Mouse (Mus musculus) midbrain, embryonic 16.5 days (tissue): ENCODE measurements around the gene Cmtr1. TPM values are rescaled to one million over a fixed set of nuclear protein-coding genes. Genes with fewer than 3 reads are reported as not detected.
A peak's percentile ranks its signal among the peaks of the same experiment; 100 is the strongest.
"Not testable (repeated sequence)": the region's sequence is repeated elsewhere in the genome, so short reads cannot be mapped to it uniquely, and the experiment has no call there.

ENCODE experiments used
- ATAC-seq: fragments of 200-750 bp; cut with Nextera tagmentation; 2 replicates; pipeline ENCODE4 v1.8.0; 2017; ENCODE audit warnings: moderate TSS enrichment
- H3K27ac ChIP-seq: fragments of 300-500 bp; sonication (generic); 2 replicates; pipeline ENCODE4 v1.5.1; 2014; ENCODE audit warnings: mild to moderate bottlenecking, low read length, mixed read lengths
- H3K27me3 ChIP-seq: fragments of 300-500 bp; sonication (generic); 2 replicates; pipeline ENCODE4 v1.6.1; 2014; ENCODE audit warnings: low read depth, low read length, mixed read lengths; ENCODE audit not compliant: control insufficient read depth, insufficient read depth
- H3K36me3 ChIP-seq: fragments of 300-500 bp; sonication (generic); 2 replicates; pipeline ENCODE4 v1.6.1; 2014; ENCODE audit warnings: mild to moderate bottlenecking, low read length, moderate library complexity, mixed read lengths; ENCODE audit not compliant: control insufficient read depth, insufficient read depth
- H3K4me1 ChIP-seq: fragments of 300-500 bp; sonication (generic); 2 replicates; pipeline ENCODE4 v1.6.1; 2014; ENCODE audit warnings: mild to moderate bottlenecking, low read length, mixed read lengths; ENCODE audit not compliant: control insufficient read depth, insufficient read depth
- H3K4me2 ChIP-seq: fragments of 300-500 bp; sonication (generic); 2 replicates; pipeline ENCODE4 v1.6.1; 2014; ENCODE audit warnings: mild to moderate bottlenecking, low read length, mixed read lengths
- H3K4me3 ChIP-seq: fragments of 300-500 bp; sonication (generic); 2 replicates; pipeline ENCODE4 v1.5.1; 2014; ENCODE audit warnings: low read depth, mild to moderate bottlenecking, low read length, moderate library complexity, mixed read lengths
- H3K9ac ChIP-seq: fragments of 300-500 bp; sonication (generic); 2 replicates; pipeline ENCODE4 v1.6.1; 2014; ENCODE audit warnings: low read depth, low read length, mixed read lengths
- H3K9me3 ChIP-seq: fragments of 300-500 bp; sonication (generic); replicated peaks from 2 replicates; pipeline ENCODE4 v1.6.1; 2014; ENCODE audit warnings: mild to moderate bottlenecking, low read length, mixed read lengths; ENCODE audit not compliant: control insufficient read depth, poor library complexity, severe bottlenecking
- WGBS: fragments of 180-500 bp; shearing (Covaris S2); extraction: QIAGEN DNeasy Blood & Tissue Kit; methylation state at CpG from one replicate; pipeline ENCODE4 v1.1.7; 2014; 5-methylcytosine and 5-hydroxymethylcytosine counted together
- polyA plus RNA-seq: library from polyadenylated mRNA; unstranded; fragments of >200 nt; fragmentation: Nextera tagmentation; extraction: Ambion mirVana; gene quantifications from 2 replicates; pipeline ENCODE4 v1.2.1, GENCODE M21; 2015

The Cmtr1 gene
- 122 and 127 TPM in 2 replicates for polyA plus RNA-seq

DNA sequence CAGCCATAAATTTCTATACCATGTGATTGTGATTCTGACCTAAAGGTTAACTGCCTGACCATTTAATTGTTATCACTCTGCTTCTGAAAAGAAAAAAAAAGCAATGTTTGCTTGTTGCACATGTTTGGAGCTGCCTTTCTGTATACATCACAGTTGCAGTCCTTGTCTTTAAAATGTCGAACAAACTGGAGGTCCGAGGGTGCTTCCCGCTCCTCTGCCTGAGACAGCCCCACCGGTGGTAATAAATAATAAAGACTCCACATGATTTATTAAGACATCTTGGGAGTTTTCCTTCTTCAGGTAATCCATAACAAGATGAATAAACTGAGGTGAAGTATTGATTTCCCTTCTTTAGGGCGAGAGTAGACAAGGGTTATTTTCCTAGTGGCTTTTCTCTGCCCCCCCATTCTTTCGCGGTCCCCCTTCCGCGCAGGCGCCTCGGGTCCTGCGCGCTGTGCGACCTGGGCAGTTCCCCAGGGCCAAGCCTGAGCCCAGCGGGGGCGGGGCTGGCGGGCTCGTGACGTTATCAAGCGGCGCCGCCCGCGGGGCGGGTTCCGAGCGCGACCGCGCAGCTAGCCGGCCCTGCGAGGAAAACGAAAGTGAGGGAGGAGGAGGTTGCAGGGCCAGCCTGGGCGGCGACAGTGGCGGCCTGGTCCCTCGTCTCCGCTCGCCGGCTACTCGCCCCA is at the start of gene Cmtr1:
Gene Cmtr1, plus strand, starts transcription at position 520 of the 686 bp plus-strand sequence.
- Histone ChIP-seq H3K4me1 (peaks cover 9% of the 10 kb centered on the region), H3K27me3 (no peaks in the 10 kb centered on the region), H3K4me2 (peak within 1 kb of the TSS; percentile 86), H3K9ac (peak within 1 kb of the TSS; percentile 93), H3K27ac (peak within 1 kb of the TSS; percentile 93), H3K36me3 (0 out of 2 replicates have a peak, but pooled peaks cover 2% of the 10 kb centered on the region), H3K4me3 (peak within 1 kb of the TSS; percentile 95), H3K9me3 (no peaks in the 10 kb centered on the region)
- ATAC-seq = peak; percentile 95
- under 1% methylated on average over 41 of the region's 41 CpGs for WGBS

DNA sequence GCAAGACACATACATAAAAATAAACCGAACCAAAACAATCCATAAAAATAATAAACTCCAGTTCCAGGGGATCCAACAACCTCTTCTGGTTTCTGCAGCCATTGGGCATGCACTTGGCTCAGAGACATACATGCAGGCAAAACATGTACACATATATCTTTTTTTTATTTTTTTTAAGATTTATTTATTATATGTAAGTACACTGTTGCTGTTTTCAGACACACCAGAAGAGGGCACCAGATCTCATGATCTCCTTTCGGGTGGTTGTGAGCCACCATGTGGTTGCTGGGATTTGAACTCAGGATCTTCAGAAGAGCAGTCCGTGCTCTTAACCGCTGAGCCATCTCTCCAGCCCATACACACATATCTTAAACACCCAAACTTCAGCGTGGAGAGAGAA is 46.9 kb upstream of the Cmtr1 start:
- not testable (repeated sequence) for ATAC-seq, H3K27ac ChIP-seq, H3K9ac ChIP-seq, H3K4me3 ChIP-seq, H3K36me3 ChIP-seq, H3K9me3 ChIP-seq, H3K27me3 ChIP-seq, H3K4me2 ChIP-seq
- 90% methylated on average over 5 of the region's 5 CpGs for WGBS
- peaks cover 23% of the 10 kb centered on the region for H3K4me1 ChIP-seq

DNA sequence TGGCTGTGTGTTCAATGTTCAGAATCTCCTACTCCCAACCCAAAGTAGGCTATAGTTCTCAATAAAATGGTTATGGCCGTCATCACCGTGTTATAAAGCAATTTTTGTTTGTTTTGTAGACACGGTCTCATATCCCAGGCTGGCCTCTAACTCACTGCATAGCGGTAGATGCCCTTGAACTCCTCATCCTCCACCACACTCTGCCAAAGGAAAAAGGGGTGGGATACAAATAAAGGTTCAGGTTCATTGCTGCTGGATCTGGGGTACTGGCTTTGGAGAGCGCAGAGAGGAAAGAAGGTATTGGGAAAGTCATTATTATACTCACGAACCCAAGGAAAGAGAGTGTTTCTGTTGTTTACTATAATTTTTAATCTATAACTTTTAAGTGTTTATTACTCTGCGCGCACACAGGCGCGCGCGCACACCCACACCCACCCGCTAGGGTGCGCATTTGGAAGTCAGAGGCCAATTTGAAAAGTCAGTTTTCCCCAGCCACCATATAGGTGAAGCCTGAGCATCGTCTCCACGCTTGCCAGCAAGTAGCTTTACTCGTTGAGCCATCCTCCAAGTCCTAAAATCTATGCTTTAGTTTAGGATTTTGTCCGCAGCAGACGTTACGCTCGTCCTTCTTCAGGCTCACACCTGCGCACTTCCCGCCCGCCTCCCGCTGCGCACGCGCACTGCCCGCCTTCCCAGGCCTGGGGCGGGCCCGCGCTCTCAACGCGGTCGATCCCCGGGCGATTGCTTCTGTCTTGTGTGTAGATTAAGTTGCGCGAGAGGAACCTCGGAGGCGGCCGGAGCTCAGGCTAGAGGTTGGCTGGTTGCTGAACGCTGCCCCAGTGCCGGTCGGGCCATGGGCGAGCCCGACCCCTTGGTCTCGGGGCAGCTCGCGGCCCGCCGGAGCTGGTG is 46.0 kb upstream of the Cmtr1 start, which contains the start of the genes Rnf8 and Gm28043:
Gene Rnf8, plus strand, starts transcription at position 676 of the 909 bp plus-strand sequence.
Gene Gm28043, plus strand, starts transcription at position 762 of the 909 bp plus-strand sequence.
- no peaks in the 10 kb centered on the region for H3K27me3 ChIP-seq
- H3K27ac ChIP-seq = peak within 1 kb of the TSS; percentile 93
- H3K9ac ChIP-seq = peak within 1 kb of the TSS; percentile 92
- H3K4me3 ChIP-seq = peak within 1 kb of the TSS; percentile 95
- peak within 1 kb of the TSS; percentile 87 for H3K4me2 ChIP-seq
- no peaks in the 10 kb centered on the region for H3K9me3 ChIP-seq
- 3% methylated on average over 52 of the region's 52 CpGs for WGBS
- H3K4me1 ChIP-seq = peaks cover 23% of the 10 kb centered on the region
- ATAC-seq = peak; percentile 94
- H3K36me3 ChIP-seq = peaks cover 6% of the 10 kb centered on the region; the same call in 1 of the 2 replicates

DNA sequence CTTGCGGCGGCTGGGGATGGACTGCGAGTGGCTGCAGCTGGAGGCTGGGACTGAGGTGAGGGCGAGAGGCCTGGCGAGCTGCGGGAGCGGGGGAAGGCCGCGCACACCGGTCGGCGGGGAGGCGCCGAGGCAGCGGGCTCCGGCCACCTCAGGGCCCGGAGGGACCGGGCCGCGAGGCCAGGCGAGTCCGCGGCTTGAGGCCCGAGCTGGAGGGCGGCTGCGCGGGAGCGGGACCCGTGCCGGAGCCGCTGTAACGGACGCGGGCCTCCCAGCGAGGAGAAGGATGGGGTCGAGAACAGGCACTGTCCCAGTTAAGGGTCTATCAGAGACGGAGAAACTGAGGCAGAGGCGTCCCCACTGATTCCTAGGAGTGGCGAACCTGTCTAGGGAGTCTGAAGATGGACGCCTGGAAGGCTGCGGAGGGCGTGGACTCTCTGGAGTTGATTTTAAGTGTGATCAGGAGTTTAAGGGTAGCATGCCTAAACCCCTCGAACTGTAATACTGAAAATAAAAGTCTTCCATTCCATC is 45.3 kb upstream of the Cmtr1 start:
- peak overlapping the region; percentile 93 for H3K27ac ChIP-seq
- H3K4me1 ChIP-seq = peaks cover 23% of the 10 kb centered on the region
- H3K4me2 ChIP-seq = peak overlapping the region; percentile 87
- H3K9ac ChIP-seq = peak overlapping the region; percentile 92
- H3K27me3 ChIP-seq = no peaks in the 10 kb centered on the region
- peak overlapping the region; percentile 95 for H3K4me3 ChIP-seq
- no peaks in the 10 kb centered on the region for H3K9me3 ChIP-seq
- WGBS = under 1% methylated on average over 42 of the region's 43 CpGs
- ATAC-seq = no peak; the same call in 1 of the 2 replicates
- H3K36me3 ChIP-seq = peaks cover 9% of the 10 kb centered on the region; the same call in 1 of the 2 replicates

DNA sequence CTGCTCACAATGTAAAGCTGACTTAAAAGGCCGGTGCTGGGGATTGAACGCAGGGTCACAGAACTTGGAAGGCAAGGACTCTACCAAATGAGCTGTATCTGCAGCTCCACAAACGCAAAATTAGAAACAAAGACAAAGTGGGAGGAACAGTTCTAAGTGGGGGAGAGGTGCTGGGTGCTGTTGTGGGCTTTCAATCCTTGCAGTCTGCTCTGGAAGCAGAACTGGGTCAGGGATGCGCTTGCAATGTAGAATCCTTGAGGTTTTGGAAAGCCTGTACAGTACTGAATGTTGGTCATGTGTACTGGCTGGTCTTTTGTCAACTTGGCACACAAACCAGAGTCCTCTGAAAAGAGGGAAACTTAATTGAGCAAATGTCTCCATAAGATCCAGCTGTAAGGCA is 44.8 kb upstream of the Cmtr1 start:
- peak overlapping the region; percentile 87 for H3K4me2 ChIP-seq
- peak overlapping the region; percentile 92 for H3K9ac ChIP-seq
- peak overlapping the region; percentile 95 for H3K4me3 ChIP-seq
- H3K27ac ChIP-seq = 0 out of 2 replicates have a peak overlapping the region, but pooled peaks have one; percentile 93
- no peak for ATAC-seq
- H3K9me3 ChIP-seq = no peaks in the 10 kb centered on the region
- H3K27me3 ChIP-seq = no peaks in the 10 kb centered on the region
- WGBS = 12% methylated on average over 4 of the region's 4 CpGs
- H3K4me1 ChIP-seq = peaks cover 23% of the 10 kb centered on the region
- H3K36me3 ChIP-seq = peaks cover 9% of the 10 kb centered on the region; the same call in 1 of the 2 replicates

DNA sequence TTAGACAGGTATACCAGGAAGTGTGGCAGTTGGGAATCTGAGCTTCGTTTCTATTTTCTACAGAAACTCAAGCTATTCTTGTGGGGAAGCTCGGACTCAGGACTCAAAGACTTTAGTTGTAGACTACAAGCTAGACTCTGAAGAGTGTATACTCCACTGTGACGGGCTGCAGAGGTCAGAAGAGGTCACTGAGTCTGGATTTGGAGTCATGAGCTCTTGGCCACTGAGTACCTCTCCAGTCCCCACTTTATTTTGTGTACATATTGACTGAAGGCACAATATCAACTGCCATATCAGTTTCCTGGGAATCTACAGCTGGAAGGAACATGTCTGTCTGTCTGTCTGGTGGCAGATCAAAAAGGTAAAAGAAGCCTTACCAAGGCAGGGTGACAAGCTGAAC is 41.2 kb upstream of the Cmtr1 start:
- H3K27me3 ChIP-seq = no peaks in the 10 kb centered on the region
- H3K36me3 ChIP-seq = peaks cover 27% of the 10 kb centered on the region
- no peaks in the 10 kb centered on the region for H3K9me3 ChIP-seq
- WGBS = 94% methylated on average over 3 of the region's 3 CpGs
- no peak for ATAC-seq
- H3K4me1 ChIP-seq = peaks cover 20% of the 10 kb centered on the region
- no peak overlapping the region for H3K4me2 ChIP-seq
- H3K4me3 ChIP-seq = no peak overlapping the region
- no peak overlapping the region for H3K27ac ChIP-seq
- no peak overlapping the region for H3K9ac ChIP-seq

DNA sequence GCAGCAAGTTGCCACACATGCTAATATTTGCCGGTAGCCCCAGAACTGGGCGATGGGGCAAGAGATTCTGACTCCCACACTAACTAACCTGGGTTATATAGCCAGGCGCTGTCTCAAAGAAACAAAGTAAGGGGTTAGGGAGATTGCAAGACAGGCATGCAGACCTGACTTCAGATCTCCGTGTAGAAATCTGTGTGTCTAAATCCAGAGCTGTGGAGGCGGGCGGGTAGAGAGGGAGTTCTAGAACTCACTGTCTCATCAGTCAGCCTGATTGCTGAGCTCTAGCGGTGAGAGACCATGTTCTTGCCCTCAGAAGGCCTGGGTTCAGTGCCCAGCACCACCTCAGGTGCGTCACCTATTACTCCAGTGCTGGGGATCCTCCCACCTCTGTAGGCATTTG is 36.9 kb upstream of the Cmtr1 start:
- ATAC-seq = no peak
- Histone ChIP-seq H3K4me2 (no peak overlapping the region), H3K9ac (no peak overlapping the region), H3K36me3 (peaks cover 55% of the 10 kb centered on the region), H3K9me3 (no peaks in the 10 kb centered on the region), H3K4me3 (no peak overlapping the region), H3K4me1 (no peaks in the 10 kb centered on the region), H3K27ac (no peak overlapping the region), H3K27me3 (no peaks in the 10 kb centered on the region)
- WGBS = 94% methylated on average over 8 of the region's 8 CpGs

DNA sequence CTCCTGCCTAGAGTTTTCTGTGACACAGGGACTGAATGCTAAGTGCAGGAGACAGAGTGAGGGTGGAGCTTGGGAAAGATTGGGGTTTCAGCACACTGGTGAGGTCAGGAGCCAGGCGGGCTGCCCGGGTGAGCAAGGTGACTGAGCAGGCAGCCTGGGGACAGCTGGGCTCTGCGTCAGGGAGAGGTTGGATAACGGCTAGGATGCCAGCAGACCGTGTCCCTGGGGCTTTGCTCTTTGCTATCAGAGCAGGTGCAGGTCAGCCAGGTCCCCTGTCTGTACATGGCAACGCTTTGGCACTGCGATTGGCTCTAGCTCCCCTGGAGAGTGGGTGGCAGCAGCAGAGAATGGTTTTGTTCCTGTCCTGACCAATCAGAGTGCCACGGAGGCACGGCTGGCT is 33.1 kb upstream of the Cmtr1 start:
- Histone ChIP-seq H3K27ac (no peak overlapping the region), H3K4me3 (no peak overlapping the region), H3K9me3 (no peaks in the 10 kb centered on the region), H3K4me1 (no peaks in the 10 kb centered on the region), H3K9ac (no peak overlapping the region), H3K27me3 (no peaks in the 10 kb centered on the region), H3K36me3 (peaks cover 53% of the 10 kb centered on the region), H3K4me2 (no peak overlapping the region)
- 90% methylated on average over 9 of the region's 9 CpGs for WGBS
- no peak for ATAC-seq
